Mouse (Mus musculus): ENCODE results near the gene Mecom.

DNA sequence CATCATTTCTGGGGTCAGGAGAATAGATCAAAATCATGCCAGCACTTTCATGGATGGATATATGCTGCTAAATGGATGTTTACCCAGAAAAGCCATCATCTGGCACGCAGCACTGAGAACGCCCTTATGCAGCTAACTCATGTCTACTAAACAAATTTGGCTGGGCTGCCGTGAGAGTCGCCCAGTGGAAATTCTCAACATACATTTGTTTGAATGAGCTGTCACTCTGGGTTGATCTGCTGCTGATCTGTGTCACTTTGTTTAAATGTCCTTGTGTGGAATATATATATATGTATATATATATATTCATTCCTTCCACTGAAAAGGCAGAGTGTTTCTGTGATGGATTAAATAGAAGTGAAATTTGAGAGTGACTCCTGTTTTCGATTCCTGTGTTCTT is 290.0 kb downstream of the Mecom start:
- TF ChIP-seq GATA1 (IDR thresholded peaks at IDR 0.05; ENCODE audit: low read length) = no peak
- TF ChIP-seq TAL1 (IDR thresholded peaks at IDR 0.05; ENCODE audit: low read length) = no peak
